Mouse (Mus musculus): Measurements from ENCODE around the gene Rpl19. TPM values are rescaled to one million over a fixed set of nuclear protein-coding genes. Genes with fewer than 3 reads are reported as not detected.
A peak's percentile ranks its signal among the peaks of the same experiment; 100 is the strongest.

Rpl19 gene
- polyA plus RNA-seq, 1 experiment: 1,033 TPM

GRCm38 (mm10) chr11:97988530-97989096 lies 37.9 kb upstream of the Rpl19 start:
- Histone ChIP-seq H3K36me3 (ENCODE audit: control insufficient read depth, insufficient read depth, low read length) (peaks cover 15% of the 10 kb centered on the region; the same call in 1 of the 2 replicates), H3K4me1 (replicated peaks; ENCODE audit: control insufficient read depth, insufficient read depth, low read length) (peaks cover 49% of the 10 kb centered on the region), H3K27me3 (ENCODE audit: control insufficient read depth, insufficient read depth, low read length) (no peaks in the 10 kb centered on the region), H3K27ac (ENCODE audit: control insufficient read depth, insufficient read depth, low read length) (peak overlapping the region; percentile 95), H3K4me3 (ENCODE audit: control insufficient read depth, insufficient read depth, low read length) (peak overlapping the region; percentile 100)
- DNase-seq: peak; percentile 90
- TF ChIP-seq POLR2A (IDR thresholded peaks at IDR 0.05; ENCODE audit: control insufficient read depth, extremely low read depth, insufficient read depth, low read length, poor library complexity) (no peak), CTCF (IDR thresholded peaks at IDR 0.05; ENCODE audit: borderline replicate concordance, control insufficient read depth, extremely low read depth, insufficient read depth, low read length, poor library complexity) (0 out of 2 replicates have a peak, but pooled peaks have one; percentile 32)
- under 1% methylated on average over 26 of the region's 26 CpGs for WGBS

DNA sequence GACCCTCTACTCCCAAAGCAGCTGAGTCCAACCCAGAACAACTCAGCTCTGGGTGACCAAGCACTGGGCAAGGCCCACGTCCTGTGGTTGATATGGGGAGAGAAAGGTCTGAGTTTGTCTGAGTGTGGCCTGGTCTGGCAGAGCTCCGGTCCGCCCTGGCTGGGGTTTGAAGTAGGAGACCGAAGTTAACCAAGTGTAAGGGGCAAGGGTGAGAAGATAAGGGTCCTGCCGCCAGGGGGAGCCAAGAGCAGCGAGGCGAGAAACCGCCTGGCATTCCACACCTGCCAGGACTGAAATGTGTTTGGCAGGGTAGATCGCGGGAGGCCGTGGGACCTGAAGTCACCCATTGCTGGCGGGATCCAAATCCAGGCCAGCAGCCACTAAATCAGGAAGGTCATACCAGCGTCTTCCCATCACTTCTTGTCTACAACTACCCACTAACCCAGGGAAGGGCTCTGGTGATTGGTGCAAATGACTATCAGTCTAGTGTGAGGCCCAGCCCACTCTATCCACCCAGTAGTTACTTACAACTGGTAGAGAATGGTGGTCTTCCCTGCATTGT lies 31.9 kb upstream of the Rpl19 start:
- H3K36me3 ChIP-seq (ENCODE audit: control insufficient read depth, insufficient read depth, low read length): peaks cover 15% of the 10 kb centered on the region; the same call in 1 of the 2 replicates
- TF ChIP-seq CTCF (IDR thresholded peaks at IDR 0.05; ENCODE audit: borderline replicate concordance, control insufficient read depth, extremely low read depth, insufficient read depth, low read length, poor library complexity): peak; percentile 96
- TF ChIP-seq POLR2A (IDR thresholded peaks at IDR 0.05; ENCODE audit: control insufficient read depth, extremely low read depth, insufficient read depth, low read length, poor library complexity): peak; percentile 50; the same call in 1 of the 2 replicates
- H3K4me1 ChIP-seq (replicated peaks; ENCODE audit: control insufficient read depth, insufficient read depth, low read length): peaks cover 54% of the 10 kb centered on the region
- peak overlapping the region; percentile 99 for H3K27ac ChIP-seq (ENCODE audit: control insufficient read depth, insufficient read depth, low read length)
- H3K27me3 ChIP-seq (ENCODE audit: control insufficient read depth, insufficient read depth, low read length): no peaks in the 10 kb centered on the region
- WGBS: under 1% methylated on average over 13 of the region's 13 CpGs
- peak overlapping the region; percentile 95 for H3K4me3 ChIP-seq (ENCODE audit: control insufficient read depth, insufficient read depth, low read length)
- DNase-seq: peak; percentile 95

- under 1% methylated on average over 26 of the region's 26 CpGs for WGBS
- Histone ChIP-seq H3K36me3 (ENCODE audit: control insufficient read depth, insufficient read depth, low read length) (peaks cover 15% of the 10 kb centered on the region; the same call in 1 of the 2 replicates), H3K4me3 (ENCODE audit: control insufficient read depth, insufficient read depth, low read length) (peak within 1 kb of the TSS; percentile 95), H3K4me1 (replicated peaks; ENCODE audit: control insufficient read depth, insufficient read depth, low read length) (peaks cover 54% of the 10 kb centered on the region), H3K27ac (ENCODE audit: control insufficient read depth, insufficient read depth, low read length) (peak within 1 kb of the TSS; percentile 99), H3K27me3 (ENCODE audit: control insufficient read depth, insufficient read depth, low read length) (no peaks in the 10 kb centered on the region)
- peak; percentile 83 for DNase-seq
- no peak for TF ChIP-seq CTCF (IDR thresholded peaks at IDR 0.05; ENCODE audit: borderline replicate concordance, control insufficient read depth, extremely low read depth, insufficient read depth, low read length, poor library complexity)
- TF ChIP-seq POLR2A (IDR thresholded peaks at IDR 0.05; ENCODE audit: control insufficient read depth, extremely low read depth, insufficient read depth, low read length, poor library complexity): peak; percentile 88
Observed at GRCm38 (mm10) chr11:97995564-97996288, 30.8 kb upstream of the Rpl19 start, which contains the start of gene Arl5c. Gene Arl5c (minus strand): TSS chr11:97996181.

GRCm38 (mm10) chr11:97996691-97997090 lies 29.8 kb upstream of the Rpl19 start:
- TF ChIP-seq CTCF (IDR thresholded peaks at IDR 0.05; ENCODE audit: borderline replicate concordance, control insufficient read depth, extremely low read depth, insufficient read depth, low read length, poor library complexity): no peak
- no peak for TF ChIP-seq POLR2A (IDR thresholded peaks at IDR 0.05; ENCODE audit: control insufficient read depth, extremely low read depth, insufficient read depth, low read length, poor library complexity)
- 70% methylated on average over 1 of the region's 1 CpGs for WGBS
- Histone ChIP-seq H3K36me3 (ENCODE audit: control insufficient read depth, insufficient read depth, low read length) (peaks cover 15% of the 10 kb centered on the region; the same call in 1 of the 2 replicates), H3K4me1 (replicated peaks; ENCODE audit: control insufficient read depth, insufficient read depth, low read length) (peaks cover 61% of the 10 kb centered on the region), H3K27ac (ENCODE audit: control insufficient read depth, insufficient read depth, low read length) (peak overlapping the region; percentile 99), H3K27me3 (ENCODE audit: control insufficient read depth, insufficient read depth, low read length) (no peaks in the 10 kb centered on the region), H3K4me3 (ENCODE audit: control insufficient read depth, insufficient read depth, low read length) (no peak overlapping the region)
- no peak for DNase-seq

- Histone ChIP-seq H3K27me3 (ENCODE audit: control insufficient read depth, insufficient read depth, low read length) (no peaks in the 10 kb centered on the region), H3K36me3 (ENCODE audit: control insufficient read depth, insufficient read depth, low read length) (peaks cover 8% of the 10 kb centered on the region; the same call in 1 of the 2 replicates), H3K27ac (ENCODE audit: control insufficient read depth, insufficient read depth, low read length) (peak overlapping the region; percentile 99), H3K4me1 (replicated peaks; ENCODE audit: control insufficient read depth, insufficient read depth, low read length) (peaks cover 66% of the 10 kb centered on the region), H3K4me3 (ENCODE audit: control insufficient read depth, insufficient read depth, low read length) (peak overlapping the region; percentile 6; the same call in 1 of the 2 replicates)
- no peak for DNase-seq
- 70% methylated on average over 8 of the region's 8 CpGs for WGBS
- TF ChIP-seq CTCF (IDR thresholded peaks at IDR 0.05; ENCODE audit: borderline replicate concordance, control insufficient read depth, extremely low read depth, insufficient read depth, low read length, poor library complexity): no peak
- no peak for TF ChIP-seq POLR2A (IDR thresholded peaks at IDR 0.05; ENCODE audit: control insufficient read depth, extremely low read depth, insufficient read depth, low read length, poor library complexity)
Observed at GRCm38 (mm10) chr11:97997387-97997960, 29.0 kb upstream of the Rpl19 start.

Measured in thymus, adult 2 months (tissue).